Mouse (Mus musculus): Measurements from ENCODE around the gene Cd44.

Cd44 gene

DNA sequence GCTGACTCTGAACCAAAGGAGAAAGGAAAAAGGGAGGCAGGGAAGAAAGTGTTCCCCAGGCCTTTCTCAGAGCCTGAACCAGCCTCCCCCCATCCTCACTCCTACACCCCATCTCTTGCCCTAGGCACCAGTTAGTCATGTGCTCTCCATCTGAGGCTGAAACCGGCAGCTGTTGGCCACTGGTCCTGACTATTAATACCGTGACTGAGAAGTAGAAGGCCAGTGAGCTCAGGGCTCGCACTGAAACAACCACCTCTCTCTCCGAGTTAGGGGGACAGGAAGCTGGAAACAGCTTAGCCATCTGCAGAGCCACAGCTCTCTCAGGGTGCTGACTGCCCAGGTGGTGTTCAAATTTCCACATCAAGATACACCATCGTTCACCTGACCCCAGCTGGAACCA lies 13.2 kb upstream of the Cd44 start:
- no peak for DNase-seq (ENCODE audit: low spot score in 2 of 2)

- no peak for DNase-seq (ENCODE audit: low spot score in 2 of 2)
Measured at GRCm38 (mm10) chr2:102913833-102914545, 12.5 kb upstream of the Cd44 start.

DNA sequence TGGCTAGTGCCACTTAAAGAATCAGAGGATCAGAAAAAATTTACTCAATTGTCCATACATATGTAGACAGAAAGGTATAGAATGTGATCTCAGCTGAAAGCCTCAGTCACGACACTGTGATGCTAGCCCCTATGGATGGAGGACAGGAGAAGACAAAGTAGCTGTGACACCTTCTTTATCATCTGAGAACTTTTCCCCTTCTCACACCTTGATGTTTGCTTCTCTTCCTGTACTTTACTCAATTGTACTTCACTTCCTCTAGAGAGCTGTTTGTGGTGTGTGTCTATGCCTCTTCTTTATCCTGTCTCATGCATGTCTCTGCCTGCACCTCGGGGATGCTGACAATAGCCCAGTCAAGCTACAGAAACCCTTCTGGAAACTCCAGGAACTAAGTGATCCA lies 11.5 kb upstream of the Cd44 start:
- no peak for DNase-seq (ENCODE audit: low spot score in 2 of 2)

DNA sequence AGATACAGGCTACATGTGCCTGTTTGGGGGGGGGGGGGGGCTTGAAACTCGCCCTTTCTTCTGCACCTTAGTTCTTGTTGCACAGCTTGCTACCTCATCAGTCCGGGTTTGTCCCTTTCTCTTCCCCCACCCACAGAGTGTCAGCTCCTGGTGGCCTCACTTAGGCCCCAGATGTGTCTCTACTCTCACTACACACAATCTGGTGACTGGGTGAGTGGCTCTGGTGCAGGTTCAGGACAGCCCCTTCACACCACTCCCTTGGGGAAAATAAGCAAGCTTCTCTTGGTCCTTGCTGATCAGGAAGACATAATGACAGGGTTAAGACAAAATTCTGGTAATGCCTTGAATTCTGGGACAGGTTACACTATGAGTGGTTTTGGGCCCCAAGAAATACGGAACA lies 11.0 kb upstream of the Cd44 start:
- no peak for DNase-seq (ENCODE audit: low spot score in 2 of 2)

DNA sequence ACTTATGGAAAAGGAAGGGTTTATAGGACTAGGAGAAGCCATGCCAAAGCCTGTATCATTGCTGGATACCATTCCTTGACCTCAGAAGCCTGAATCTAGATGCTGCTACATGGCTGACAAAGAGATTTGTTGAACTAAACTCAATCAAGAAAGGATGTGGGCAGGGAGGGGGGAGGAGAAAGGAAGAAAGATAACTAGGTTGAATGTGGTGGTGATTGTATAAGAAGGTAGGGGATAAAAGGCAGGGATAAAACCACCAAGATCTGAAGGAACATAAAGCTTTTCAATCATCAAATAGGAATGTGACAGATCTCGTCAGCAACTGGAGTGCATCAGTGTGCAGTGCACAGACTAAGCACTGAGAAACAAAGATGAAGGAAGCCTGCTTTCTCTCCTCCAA lies 7.9 kb upstream of the Cd44 start:
- DNase-seq (ENCODE audit: low spot score in 2 of 2) = no peak

DNA sequence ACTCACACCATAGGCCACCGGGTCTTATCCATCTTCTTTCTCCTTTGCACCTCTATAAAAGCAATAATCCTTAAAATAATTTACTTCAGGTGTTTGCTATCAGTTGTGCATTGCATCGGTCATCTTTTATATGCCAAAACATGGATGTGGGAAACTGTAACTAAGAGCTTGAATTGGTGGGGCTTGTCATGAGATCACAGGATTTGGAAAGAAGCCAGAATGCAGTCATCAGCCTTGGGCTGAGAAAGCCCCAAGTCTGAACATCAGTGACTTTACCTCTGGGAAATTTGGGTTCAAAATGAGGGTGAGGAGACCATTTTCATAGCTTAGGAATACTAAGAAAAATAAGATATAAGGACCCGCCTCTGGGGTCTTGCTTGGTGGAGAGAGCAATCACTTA lies 4.1 kb upstream of the Cd44 start:
- no peak for DNase-seq (ENCODE audit: low spot score in 2 of 2)

DNA sequence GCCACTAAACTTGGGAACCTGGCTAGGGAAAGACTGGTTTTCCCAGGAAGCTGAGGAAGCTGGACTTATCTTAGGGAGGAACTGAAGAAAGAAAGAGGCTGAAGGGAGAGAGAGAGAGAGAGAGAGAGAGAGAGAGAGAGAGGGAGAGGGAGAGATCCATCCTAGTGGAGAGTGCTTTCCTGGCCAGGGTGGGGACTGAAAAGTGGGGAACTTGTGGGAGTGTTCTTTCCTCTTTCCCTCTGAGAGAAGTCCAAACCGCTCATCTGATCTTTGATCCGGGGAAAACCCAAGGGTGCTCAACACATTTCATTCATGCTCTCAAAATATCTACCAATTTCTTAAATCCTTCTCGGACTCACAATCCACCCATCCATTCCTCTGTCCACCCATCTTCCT lies 361 bp upstream of the Cd44 start:
- no peak for DNase-seq (ENCODE audit: low spot score in 2 of 2)

DNA sequence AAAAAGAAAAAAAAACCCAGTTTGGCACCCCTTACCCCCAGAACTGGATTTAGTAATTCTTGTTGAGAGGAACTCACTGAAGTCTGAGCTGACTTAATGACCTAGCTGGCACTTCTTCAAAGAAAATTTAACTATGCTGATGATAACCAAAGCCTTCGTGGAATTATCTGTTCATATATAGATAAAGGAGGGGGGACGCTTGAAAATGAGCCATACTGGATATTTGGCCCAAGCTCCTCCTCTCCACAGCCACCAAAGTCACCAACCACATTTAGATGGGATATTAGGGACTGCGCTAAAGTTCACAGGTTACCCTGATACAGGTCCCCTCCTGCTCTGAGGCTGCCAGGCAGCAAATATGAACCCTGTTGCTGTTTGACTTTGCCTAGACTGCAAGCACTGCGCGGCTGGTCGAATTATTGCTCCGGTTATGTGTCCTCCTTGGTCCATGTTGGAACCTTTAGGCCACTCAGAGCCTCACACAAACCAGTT lies 1.2 kb downstream of the Cd44 start:
- peak in 1 of 2 experiments; percentile 13 for DNase-seq (ENCODE audit: low spot score in 2 of 2)

DNA sequence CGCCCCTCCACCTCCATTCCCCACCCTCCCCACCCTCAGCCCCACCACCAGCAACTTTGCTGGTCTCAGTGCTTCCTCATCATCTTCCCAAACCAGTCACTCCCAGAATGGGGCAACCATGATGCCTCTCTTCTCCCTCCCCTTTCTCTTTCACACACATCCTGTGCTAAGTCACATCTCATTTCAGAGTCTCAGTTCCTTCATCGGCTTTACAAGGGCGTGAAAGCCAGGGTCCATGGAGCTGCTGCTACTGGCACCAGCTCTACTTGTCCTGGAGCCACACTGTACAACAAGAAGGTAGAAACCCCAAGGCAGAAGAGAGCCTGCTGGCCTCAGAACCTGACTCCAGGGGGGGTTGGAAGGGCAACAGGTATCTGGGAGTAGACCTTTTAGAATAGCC lies 2.2 kb downstream of the Cd44 start:
- DNase-seq (ENCODE audit: low spot score in 2 of 2) = peak in 1 of 2 experiments; percentile 11

- no peak for DNase-seq (ENCODE audit: low spot score in 2 of 2)
Measured at GRCm38 (mm10) chr2:102898585-102898984, 2.9 kb downstream of the Cd44 start.

- no peak for DNase-seq (ENCODE audit: low spot score in 2 of 2)
Measured at GRCm38 (mm10) chr2:102896154-102896553, 5.3 kb downstream of the Cd44 start.

DNA sequence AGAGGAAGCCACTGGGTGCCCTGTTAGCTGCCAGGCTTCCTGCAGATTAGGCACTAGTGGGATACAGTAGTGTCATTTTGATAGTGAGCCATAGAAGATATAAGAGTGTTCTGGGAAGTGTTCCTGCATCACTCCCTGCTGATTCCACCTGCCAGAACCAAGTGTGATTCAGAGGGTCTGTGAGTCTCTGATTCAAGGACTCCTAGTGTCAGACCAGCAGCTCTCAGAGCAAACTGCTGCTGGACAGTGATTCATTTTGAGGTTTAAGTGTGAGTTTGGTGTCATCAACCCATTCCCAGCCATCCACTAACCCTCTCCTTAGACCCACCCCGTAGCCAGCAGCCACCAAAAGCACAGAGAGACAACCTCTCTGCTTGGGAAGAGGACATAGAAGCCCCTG lies 6.3 kb downstream of the Cd44 start:
- no peak for DNase-seq (ENCODE audit: low spot score in 2 of 2)

GRCm38 (mm10) chr2:102894785-102895184 lies 6.7 kb downstream of the Cd44 start:
- no peak for DNase-seq (ENCODE audit: low spot score in 2 of 2)

GRCm38 (mm10) chr2:102888688-102889225 lies 12.7 kb downstream of the Cd44 start:
- DNase-seq (ENCODE audit: low spot score in 2 of 2) = no peak

GRCm38 (mm10) chr2:102887137-102887536 lies 14.3 kb downstream of the Cd44 start:
- no peak for DNase-seq (ENCODE audit: low spot score in 2 of 2)

DNA sequence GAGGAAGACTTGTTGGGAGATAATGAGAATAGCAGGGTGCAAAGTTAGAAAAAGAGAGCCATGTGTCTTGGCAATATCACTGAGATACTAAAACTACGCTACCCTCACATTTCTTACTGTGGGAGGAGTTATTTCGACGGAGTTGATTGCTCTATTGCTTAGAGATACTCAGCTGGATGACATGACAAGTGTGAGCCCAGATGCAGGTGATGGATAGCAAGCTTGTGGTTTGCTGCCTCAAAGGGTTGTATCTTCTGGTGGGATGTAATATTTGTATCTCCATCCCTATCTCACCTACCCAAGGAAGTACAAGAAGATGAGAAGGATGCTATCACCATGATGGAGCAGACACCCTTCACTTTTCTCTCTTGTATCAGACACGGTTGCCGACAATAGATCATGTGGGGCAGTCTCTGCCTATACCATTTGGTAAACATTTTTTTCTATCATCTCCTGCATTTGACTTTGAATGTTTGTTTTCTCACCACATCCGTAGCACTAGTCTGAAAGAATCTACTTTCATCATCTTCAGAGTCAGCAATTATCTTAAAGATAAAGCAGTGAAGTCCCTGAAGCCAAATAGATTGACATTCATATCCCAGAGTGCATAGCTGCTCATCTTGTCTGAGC lies 15.0 kb downstream of the Cd44 start:
- no peak for DNase-seq (ENCODE audit: low spot score in 2 of 2)

- peak; percentile 53 to 70 for DNase-seq (ENCODE audit: low spot score in 2 of 2)
Measured at GRCm38 (mm10) chr2:102882597-102883272, 18.7 kb downstream of the Cd44 start.

- peak; percentile 10 to 25 for DNase-seq (ENCODE audit: low spot score in 2 of 2)
Measured at GRCm38 (mm10) chr2:102882004-102882588, 19.4 kb downstream of the Cd44 start.

GRCm38 (mm10) chr2:102878513-102878912 lies 23.0 kb downstream of the Cd44 start:
- DNase-seq (ENCODE audit: low spot score in 2 of 2) = no peak

DNA sequence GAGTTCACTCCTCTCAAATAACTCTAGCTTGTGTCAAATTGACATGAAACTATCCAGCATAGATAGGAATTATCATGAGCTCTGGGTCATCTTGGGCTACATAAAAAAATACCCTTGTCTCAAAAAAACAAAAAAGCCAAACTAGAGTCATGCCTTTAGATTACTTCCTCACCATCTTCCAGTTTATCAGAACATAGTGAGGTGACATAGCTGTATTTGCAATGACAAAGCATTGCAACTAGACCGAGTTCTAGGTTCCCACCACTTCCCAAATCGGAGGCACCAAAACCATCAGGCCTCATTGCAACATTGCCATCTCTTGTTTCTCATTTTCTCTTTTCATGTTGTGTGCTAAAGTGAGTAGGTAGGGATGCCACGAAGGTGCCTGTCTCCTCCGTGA lies 24.0 kb downstream of the Cd44 start:
- DNase-seq (ENCODE audit: low spot score in 2 of 2) = no peak

DNA sequence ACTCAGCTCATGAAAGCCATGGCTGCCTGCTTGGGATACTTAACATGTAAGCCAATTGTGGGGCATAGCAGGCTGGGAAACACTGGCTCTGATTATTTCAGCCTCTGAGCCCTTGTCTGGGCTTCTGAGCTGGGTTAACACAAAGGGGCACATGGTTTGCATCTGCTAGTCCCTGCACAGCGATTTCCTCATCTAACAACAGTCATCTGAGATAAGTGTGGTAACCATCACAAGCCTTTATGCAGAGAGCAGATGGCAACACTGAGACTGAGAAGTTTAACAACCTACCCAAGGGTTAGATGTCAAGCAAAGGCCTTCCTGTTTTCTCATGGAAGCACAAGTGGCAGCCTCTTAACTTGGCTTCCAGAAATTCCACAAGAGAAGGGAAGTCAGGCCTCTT lies 25.3 kb downstream of the Cd44 start:
- no peak for DNase-seq (ENCODE audit: low spot score in 2 of 2)

DNA sequence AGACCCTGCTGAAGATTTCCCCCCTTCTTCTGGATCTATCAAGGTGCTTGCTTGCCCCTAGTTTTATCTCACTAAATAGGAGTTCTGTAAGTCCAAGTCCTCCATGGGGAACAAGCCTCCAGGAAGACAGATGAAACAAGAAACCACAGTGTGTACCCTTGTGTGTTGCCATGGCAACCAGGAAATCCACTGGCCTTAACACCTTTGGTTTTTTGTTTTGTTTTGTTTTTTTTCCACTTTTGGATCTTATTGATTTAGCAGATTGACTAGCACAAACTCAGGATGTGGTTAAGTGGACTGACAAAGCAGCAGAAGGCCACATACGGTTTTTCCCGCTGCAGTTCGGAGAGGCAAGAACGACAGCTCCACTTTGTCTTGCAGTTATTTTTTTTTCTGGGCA lies 27.6 kb downstream of the Cd44 start:
- DNase-seq (ENCODE audit: low spot score in 2 of 2) = peak; percentile 18 to 64

All from heart, adult 9 months (tissue).